ENCODE assay signal across 1 mouse cellular context in the genomic region with DNA sequence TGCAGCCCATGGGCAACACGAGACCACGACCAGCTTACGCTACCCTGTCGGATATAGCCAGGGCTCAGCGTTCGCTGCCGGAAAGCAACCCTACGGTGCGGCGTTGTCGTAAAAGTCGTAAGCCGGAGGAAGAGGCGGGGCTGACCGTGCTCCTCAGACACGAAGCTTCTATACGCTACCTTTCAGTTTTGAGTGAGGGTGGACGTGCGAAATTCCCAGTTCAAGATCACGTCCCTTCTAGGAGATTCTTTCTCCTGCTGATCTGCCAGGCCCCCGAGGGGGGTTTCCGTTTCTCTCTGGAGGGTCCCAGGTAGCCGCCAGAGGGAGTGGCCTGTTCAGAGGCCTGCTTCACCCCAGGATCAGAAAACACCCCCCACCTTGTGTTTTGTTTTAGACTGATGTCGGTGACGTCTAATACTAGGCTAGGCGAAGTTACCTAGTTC.
TF ChIP-seq lines count a peak whose summit lies in the region.

Gene Hax1 (minus strand): TSS at position 169 of the 443 bp plus-strand sequence.

TF ChIP-seq in MEL, 35 proteins besides CTCF, POLR2A, EP300 and RAD21 (continued from another document):
- TF ChIP-seq MEF2A (IDR thresholded peaks at IDR 0.05; ENCODE audit: extremely low read depth, insufficient replicate concordance, low read depth, low read length, poor library complexity, severe bottlenecking): 0 out of 2 replicates have a peak, but pooled peaks have one; percentile 10
- TF ChIP-seq ZC3H11A (IDR thresholded peaks at IDR 0.05; ENCODE audit: low read depth, low read length): no peak
- TF ChIP-seq GATA1 (IDR thresholded peaks at IDR 0.05; ENCODE audit: low read depth, low read length): no peak
- peak; percentile 20 for TF ChIP-seq CHD2 (IDR thresholded peaks at IDR 0.05; ENCODE audit: low read length)
- TF ChIP-seq ZMIZ1 (IDR thresholded peaks at IDR 0.05; ENCODE audit: low read depth, low read length): peak; percentile 95
- TF ChIP-seq USF1 (IDR thresholded peaks at IDR 0.05; ENCODE audit: low read depth, low read length): peak; percentile 29; the same call in 1 of the 2 replicates
- TF ChIP-seq POLR2AphosphoS2 (IDR thresholded peaks at IDR 0.05; ENCODE audit: low read length): peak; percentile 100
- peak; percentile 94 for TF ChIP-seq TBP (IDR thresholded peaks at IDR 0.05; ENCODE audit: low read depth, low read length)
- peak; percentile 58; the same call in 1 of the 2 replicates for TF ChIP-seq ETS1 (IDR thresholded peaks at IDR 0.05; ENCODE audit: low read depth, low read length)
- peak; percentile 93 for TF ChIP-seq KAT2A (conservative IDR thresholded peaks at IDR 0.05; ENCODE audit: low read depth, low read length)
- peak; percentile 91 for TF ChIP-seq HCFC1 (IDR thresholded peaks at IDR 0.05; ENCODE audit: low read depth, low read length)
